Mouse (Mus musculus) forebrain, embryonic 11.5 days (tissue): Measurements from ENCODE around the gene Cacna2d1. TPM values are rescaled to one million over a fixed set of nuclear protein-coding genes. Genes with fewer than 3 reads are reported as not detected.

ENCODE experiments used
- ATAC-seq: fragments of 200-750 bp; cut with Nextera tagmentation; replicated peaks from 2 replicates; pipeline ENCODE4 v1.8.0; 2017; ENCODE audit warnings: moderate TSS enrichment; ENCODE audit not compliant: low FRiP score
- DNase-seq: peaks from one replicate; pipeline ENCODE4 v3.0.0-alpha.2; 2017; ENCODE audit warnings: low spot score
- H3K27ac ChIP-seq: fragments of 300-500 bp; sonication (generic); 2 replicates; pipeline ENCODE4 v1.5.1; 2014; ENCODE audit warnings: low read depth, low read length
- H3K27me3 ChIP-seq: fragments of 300-500 bp; sonication (generic); 2 replicates; pipeline ENCODE4 v1.6.1; 2014; ENCODE audit warnings: mild to moderate bottlenecking, low read length, mixed read lengths; ENCODE audit not compliant: control insufficient read depth, insufficient read depth
- H3K36me3 ChIP-seq: fragments of 300-500 bp; sonication (generic); 2 replicates; pipeline ENCODE4 v1.6.1; 2014; ENCODE audit warnings: mild to moderate bottlenecking, low read length, moderate library complexity, mixed read lengths; ENCODE audit not compliant: control insufficient read depth, insufficient read depth
- H3K4me1 ChIP-seq: fragments of 300-500 bp; sonication (generic); replicated peaks from 2 replicates; pipeline ENCODE4 v1.6.1; 2014; ENCODE audit warnings: low read length, mixed read lengths; ENCODE audit not compliant: control insufficient read depth, insufficient read depth
- H3K4me2 ChIP-seq: fragments of 300-500 bp; sonication (generic); 2 replicates; pipeline ENCODE4 v1.6.1; 2014; ENCODE audit warnings: low read depth, mild to moderate bottlenecking, low read length, moderate library complexity, mixed read lengths; ENCODE audit not compliant: severe bottlenecking
- H3K4me3 ChIP-seq: fragments of 300-500 bp; sonication (generic); 2 replicates; pipeline ENCODE4 v1.5.1; 2014; ENCODE audit warnings: low read depth, low read length
- H3K9ac ChIP-seq: fragments of 300-500 bp; sonication (generic); 2 replicates; pipeline ENCODE4 v1.6.1; 2014; ENCODE audit warnings: low read length
- H3K9me3 ChIP-seq: fragments of 300-500 bp; sonication (generic); 2 replicates; pipeline ENCODE4 v1.6.1; 2016; ENCODE audit warnings: low read length, mixed read lengths; ENCODE audit not compliant: control insufficient read depth
- WGBS: fragments of 180-500 bp; shearing (Covaris S2); extraction: QIAGEN DNeasy Blood & Tissue Kit; methylation state at CpG from one replicate; pipeline ENCODE4 v1.1.7; 2014; 5-methylcytosine and 5-hydroxymethylcytosine counted together
- polyA plus RNA-seq: library from polyadenylated mRNA; unstranded; fragments of >200 nt; fragmentation: Nextera tagmentation; extraction: Ambion mirVana; gene quantifications from 2 replicates; pipeline ENCODE4 v1.2.1, GENCODE M21; 2014

The Cacna2d1 gene
- polyA plus RNA-seq, 1 experiment from 2014 or later, result 21.9 TPM

DNA sequence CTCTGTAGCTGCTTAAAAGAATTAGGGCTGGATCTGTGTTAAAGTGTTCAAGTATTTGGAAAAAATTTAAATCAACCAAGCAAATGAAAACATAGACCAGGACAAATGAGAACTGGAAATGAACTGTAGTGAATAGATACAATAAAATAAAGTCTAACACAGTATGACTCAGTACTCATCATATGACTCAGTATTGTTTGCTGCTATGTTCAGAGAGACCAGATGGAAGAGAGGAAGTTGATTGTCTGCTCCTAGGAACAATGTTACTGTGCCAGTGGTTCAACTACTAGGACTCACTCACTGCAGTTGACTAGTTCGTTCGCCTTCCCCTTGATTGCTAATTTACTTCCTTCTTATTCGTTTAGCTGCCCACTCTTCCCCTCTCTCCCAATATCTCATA, 421.3 kb downstream of the Cacna2d1 start:
- no peaks in the 10 kb centered on the region for H3K27me3 ChIP-seq
- no peak overlapping the region for H3K27ac ChIP-seq
- H3K9ac ChIP-seq, result no peak overlapping the region
- no peak for DNase-seq
- ATAC-seq, result no peak
- H3K4me3 ChIP-seq, result no peak overlapping the region
- H3K4me1 ChIP-seq, result no peaks in the 10 kb centered on the region
- 97% methylated on average over 3 of the region's 3 CpGs for WGBS
- no peak overlapping the region for H3K4me2 ChIP-seq
- H3K36me3 ChIP-seq, result no peaks in the 10 kb centered on the region
- no peaks in the 10 kb centered on the region for H3K9me3 ChIP-seq

DNA sequence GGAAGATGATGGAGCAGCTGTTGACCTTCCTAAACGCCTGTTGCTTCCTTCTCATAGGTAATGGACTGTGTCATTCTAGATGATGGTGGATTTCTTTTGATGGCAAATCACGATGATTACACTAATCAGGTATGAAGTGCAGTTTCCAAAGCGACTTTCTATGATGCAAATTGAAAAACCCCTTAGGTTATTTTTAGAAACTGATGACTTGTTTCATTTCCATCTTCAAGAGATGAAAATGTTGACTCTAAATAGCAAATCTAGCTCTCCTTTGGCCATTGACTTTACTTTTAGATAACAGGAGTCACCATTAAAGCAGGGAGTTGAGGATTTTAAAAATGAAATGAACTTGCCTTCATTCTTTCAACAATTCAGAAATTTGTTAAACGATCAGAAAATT, 423.2 kb downstream of the Cacna2d1 start:
- no peak overlapping the region for H3K4me3 ChIP-seq
- H3K9me3 ChIP-seq, result no peaks in the 10 kb centered on the region
- DNase-seq (no peak), ATAC-seq (no peak)
- H3K27me3 ChIP-seq, result no peaks in the 10 kb centered on the region
- WGBS, result 85% methylated on average over 4 of the region's 4 CpGs
- no peak overlapping the region for H3K27ac ChIP-seq
- H3K9ac ChIP-seq, result no peak overlapping the region
- H3K36me3 ChIP-seq, result no peaks in the 10 kb centered on the region
- H3K4me1 ChIP-seq, result no peaks in the 10 kb centered on the region
- H3K4me2 ChIP-seq, result no peak overlapping the region

DNA sequence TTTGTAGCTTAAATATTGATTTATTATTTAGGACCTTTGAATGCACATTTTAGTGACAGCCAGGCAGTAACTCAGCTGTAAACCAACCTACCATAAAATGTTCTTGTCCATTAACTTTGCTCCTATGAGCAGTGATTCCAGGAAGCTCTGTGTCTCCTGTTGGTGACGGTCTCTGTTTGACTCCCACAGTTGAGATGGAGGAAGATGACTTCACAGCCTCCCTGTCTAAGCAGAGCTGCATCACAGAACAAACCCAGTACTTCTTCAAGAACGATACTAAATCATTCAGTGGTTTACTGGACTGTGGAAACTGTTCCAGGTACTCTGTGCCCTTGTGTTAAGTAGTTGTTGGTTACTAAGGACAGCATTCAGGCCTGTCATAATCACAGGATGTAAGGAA, 427.6 kb downstream of the Cacna2d1 start:
- Histone ChIP-seq H3K4me2 (no peak overlapping the region), H3K9me3 (no peaks in the 10 kb centered on the region), H3K9ac (no peak overlapping the region), H3K4me1 (no peaks in the 10 kb centered on the region), H3K36me3 (no peaks in the 10 kb centered on the region), H3K27me3 (no peaks in the 10 kb centered on the region), H3K27ac (no peak overlapping the region), H3K4me3 (no peak overlapping the region)
- 83% methylated on average over 2 of the region's 2 CpGs for WGBS
- ATAC-seq, result no peak
- DNase-seq, result no peak

DNA sequence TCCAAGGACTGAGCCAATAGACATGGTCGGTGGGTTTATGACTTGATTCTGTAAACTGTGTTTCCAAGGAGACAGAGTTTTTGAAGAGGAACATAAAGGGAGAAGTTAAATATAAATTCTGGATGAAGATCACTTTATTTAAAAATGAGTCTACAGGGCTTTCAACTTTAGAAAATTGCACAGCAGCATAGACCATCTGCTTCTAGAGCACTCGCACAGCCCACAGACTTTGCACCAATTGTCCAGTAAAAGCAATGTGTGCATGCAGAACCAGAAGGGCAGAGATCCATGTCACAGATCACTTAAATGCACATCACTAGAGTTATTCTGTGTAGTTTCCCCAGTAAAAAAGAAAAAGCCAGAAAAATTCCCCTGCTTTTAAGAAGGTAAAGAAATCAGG, 428.7 kb downstream of the Cacna2d1 start:
- Histone ChIP-seq H3K4me3 (no peak overlapping the region), H3K4me1 (no peaks in the 10 kb centered on the region), H3K9me3 (no peaks in the 10 kb centered on the region), H3K36me3 (no peaks in the 10 kb centered on the region), H3K4me2 (no peak overlapping the region), H3K27me3 (no peaks in the 10 kb centered on the region), H3K27ac (no peak overlapping the region), H3K9ac (no peak overlapping the region)
- ATAC-seq (no peak), DNase-seq (no peak)
- 88% methylated on average over 2 of the region's 2 CpGs for WGBS

DNA sequence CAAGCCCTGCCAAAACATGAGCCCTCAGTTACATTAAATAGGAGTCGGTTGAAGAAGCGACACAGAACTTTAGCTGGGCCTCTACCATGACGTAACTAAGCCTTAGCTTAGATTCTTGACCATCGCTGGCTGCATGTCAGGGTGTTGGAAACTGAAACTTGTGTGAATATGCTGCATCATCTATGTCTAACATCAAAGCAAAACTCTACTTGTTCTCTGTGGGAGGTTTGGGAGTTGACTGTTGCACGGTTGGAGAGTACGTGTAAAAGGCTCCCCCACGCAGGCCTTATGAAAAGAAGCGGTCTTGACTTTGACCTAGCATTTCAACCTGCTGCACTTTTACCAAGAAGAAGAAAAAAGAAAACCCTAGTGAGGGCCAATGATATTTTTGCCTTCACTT, 436.2 kb downstream of the Cacna2d1 start:
- WGBS, result 91% methylated on average over 8 of the region's 8 CpGs
- no peak overlapping the region for H3K4me2 ChIP-seq
- no peak for DNase-seq
- H3K36me3 ChIP-seq, result no peaks in the 10 kb centered on the region
- no peaks in the 10 kb centered on the region for H3K4me1 ChIP-seq
- no peak overlapping the region for H3K4me3 ChIP-seq
- no peak for ATAC-seq
- H3K9me3 ChIP-seq, result no peaks in the 10 kb centered on the region
- H3K27me3 ChIP-seq, result no peaks in the 10 kb centered on the region
- H3K9ac ChIP-seq, result no peak overlapping the region
- no peak overlapping the region for H3K27ac ChIP-seq

DNA sequence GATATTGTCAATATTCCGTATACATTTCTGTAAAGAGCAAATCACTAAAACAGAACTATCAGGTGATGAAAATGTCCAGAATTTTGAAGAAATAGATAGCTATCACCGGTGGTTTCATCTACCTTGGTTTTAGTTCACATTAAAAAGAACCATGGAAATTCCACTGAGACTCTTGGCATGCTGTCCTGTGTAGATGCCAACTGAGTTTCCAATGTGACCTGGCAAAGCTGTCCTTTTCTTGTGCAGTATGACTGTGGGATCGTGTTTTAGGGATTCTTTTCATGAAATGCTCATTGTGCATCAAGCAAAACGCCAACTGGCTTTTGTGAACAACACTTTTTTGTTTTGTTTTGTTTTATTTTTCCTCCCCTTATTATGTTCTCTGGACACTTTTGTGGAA, 439.5 kb downstream of the Cacna2d1 start:
- Histone ChIP-seq H3K4me3 (no peak overlapping the region), H3K36me3 (no peaks in the 10 kb centered on the region), H3K4me1 (no peaks in the 10 kb centered on the region), H3K4me2 (no peak overlapping the region), H3K9ac (no peak overlapping the region), H3K27ac (no peak overlapping the region), H3K9me3 (no peaks in the 10 kb centered on the region), H3K27me3 (no peaks in the 10 kb centered on the region)
- ATAC-seq (no peak), DNase-seq (no peak)
- WGBS, result 85% methylated on average over 4 of the region's 4 CpGs

DNA sequence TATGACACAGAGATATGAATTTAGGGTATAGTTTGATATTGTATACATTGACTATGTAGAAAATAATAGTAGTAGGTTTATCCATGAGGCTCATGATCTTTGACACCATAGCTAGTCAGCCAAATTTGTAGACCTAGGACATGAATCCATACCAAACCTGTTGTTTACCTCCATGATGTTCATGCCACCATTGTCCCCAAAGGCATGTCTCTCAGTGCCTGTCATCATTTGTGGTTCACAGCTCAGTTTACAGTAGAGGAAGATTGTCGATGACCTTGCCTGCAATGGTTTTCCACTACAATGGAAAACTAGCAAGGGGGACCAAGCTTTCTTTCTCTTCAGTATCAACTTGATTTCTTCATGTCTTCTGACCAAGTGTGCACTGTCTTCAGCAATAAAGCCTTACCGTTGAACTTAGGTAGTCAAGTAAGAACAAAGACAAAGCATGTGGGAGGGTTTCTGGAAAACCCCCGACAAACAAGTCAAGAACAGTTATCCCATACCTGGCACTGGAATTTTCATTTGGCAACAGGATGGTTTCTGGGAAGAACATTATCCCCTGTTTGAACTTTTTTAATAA, 441.9 kb downstream of the Cacna2d1 start:
- Histone ChIP-seq H3K4me3 (no peak overlapping the region), H3K36me3 (no peaks in the 10 kb centered on the region), H3K27ac (no peak overlapping the region), H3K9me3 (no peaks in the 10 kb centered on the region), H3K4me1 (no peaks in the 10 kb centered on the region), H3K9ac (no peak overlapping the region), H3K27me3 (no peaks in the 10 kb centered on the region), H3K4me2 (no peak overlapping the region)
- DNase-seq (no peak), ATAC-seq (no peak)
- 94% methylated on average over 3 of the region's 3 CpGs for WGBS

DNA sequence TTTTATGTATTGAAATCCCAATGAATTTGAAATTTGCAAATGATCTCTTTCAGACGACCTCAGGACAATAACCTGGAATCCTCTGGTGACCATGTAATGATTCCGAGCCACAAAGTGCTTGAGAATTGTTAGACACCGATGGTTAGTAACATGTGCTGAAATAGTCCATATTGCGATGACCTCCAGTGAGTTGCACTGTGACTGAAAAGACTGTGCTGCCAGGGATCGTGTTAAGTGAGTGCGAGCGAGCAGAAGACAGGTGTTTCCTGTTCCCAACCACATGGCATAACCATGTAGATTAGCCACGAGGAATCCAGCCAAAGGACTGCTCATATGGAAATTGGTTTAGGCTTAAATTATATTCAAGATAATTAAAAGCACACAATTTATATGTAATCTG, 475.5 kb downstream of the Cacna2d1 start:
- no peak overlapping the region for H3K9ac ChIP-seq

DNA sequence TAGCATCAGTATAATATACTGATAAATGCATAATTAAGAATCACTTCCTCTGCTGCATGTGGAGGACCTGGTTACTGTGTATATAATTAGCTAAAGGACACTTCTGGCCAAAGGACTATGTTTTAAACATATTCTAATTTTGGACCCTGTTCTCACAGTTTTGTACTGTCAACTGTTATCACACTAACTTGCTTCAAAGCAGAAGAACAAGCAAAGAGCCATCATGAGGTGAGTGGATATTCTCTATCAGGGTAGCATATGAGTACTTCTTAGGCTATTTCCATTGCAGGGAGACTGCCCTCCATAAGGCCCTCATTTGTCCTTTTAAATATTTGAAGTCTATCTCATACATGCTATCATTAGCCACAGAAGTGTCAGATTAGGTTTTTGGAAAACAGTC, 480.2 kb downstream of the Cacna2d1 start:
- Histone ChIP-seq H3K27ac (no peak overlapping the region), H3K4me2 (no peak overlapping the region), H3K9me3 (no peaks in the 10 kb centered on the region), H3K4me3 (no peak overlapping the region), H3K9ac (no peak overlapping the region), H3K27me3 (no peaks in the 10 kb centered on the region), H3K36me3 (no peaks in the 10 kb centered on the region), H3K4me1 (no peaks in the 10 kb centered on the region)
- DNase-seq (no peak), ATAC-seq (no peak)

More for the DNA sequence above, 475.5 kb downstream of the Cacna2d1 start:
- no peaks in the 10 kb centered on the region for H3K27me3 ChIP-seq
- WGBS, result 85% methylated on average over 8 of the region's 8 CpGs
- DNase-seq (no peak), ATAC-seq (no peak)
- no peak overlapping the region for H3K4me3 ChIP-seq
- H3K4me1 ChIP-seq, result no peaks in the 10 kb centered on the region
- no peaks in the 10 kb centered on the region for H3K9me3 ChIP-seq
- H3K4me2 ChIP-seq, result no peak overlapping the region
- H3K27ac ChIP-seq, result no peak overlapping the region
- no peaks in the 10 kb centered on the region for H3K36me3 ChIP-seq
